Mouse (Mus musculus) thymus, adult 18-20 months (tissue): ENCODE measurements around the gene Fhit.
"Not testable (repeated sequence)": the region's sequence is repeated elsewhere in the genome, so short reads cannot be mapped to it uniquely, and the experiment has no call there.

Experiments used
- DNase-seq, 2 experiments: peaks; one replicate each; pipeline ENCODE4 v3.0.0; 2022; ENCODE audit warnings: mixed read lengths in 2 of 2

The Fhit gene

DNA sequence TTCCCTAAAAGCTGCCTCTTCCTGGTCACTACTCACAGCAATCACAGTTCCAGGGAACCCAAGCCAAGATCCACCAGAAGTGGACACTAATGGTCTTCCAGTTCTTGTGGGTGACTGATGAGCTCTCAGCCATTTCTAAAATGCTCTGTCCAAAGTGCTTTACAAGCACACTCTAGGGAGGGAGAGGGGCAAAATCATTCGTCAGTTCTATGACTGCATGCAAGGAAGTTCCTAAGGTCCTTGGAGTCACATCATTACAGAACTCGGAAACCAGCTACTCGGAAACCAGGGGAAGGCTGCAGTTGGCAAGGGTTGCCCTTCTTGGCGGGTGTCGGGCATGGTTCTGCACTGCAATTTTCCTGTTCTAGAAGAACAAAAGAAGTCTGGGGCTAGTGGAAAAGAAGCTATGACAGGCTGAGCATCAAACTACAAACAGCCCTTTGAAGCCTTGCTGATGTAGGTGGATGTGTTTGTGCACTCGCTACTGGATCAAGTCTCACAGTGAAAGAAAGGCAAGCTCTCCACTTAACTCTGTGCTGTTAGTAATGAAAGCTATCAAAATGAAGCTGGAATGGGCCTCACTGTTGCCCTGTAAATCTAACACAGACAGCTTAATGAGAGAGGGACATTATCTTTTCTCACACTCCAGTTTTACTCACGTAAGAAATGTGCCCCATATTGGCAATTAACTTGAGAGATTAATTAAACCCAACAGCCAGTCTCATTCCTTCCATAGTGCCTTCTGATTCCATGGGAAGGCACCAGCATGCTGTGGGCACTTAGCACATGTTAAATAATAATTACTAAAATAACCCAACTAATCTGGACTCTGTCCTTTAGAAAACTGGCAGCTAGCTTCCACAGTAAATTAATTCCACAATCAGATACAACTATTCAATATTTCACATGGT is 243.7 kb downstream of the Fhit start:
- DNase-seq: no peak

DNA sequence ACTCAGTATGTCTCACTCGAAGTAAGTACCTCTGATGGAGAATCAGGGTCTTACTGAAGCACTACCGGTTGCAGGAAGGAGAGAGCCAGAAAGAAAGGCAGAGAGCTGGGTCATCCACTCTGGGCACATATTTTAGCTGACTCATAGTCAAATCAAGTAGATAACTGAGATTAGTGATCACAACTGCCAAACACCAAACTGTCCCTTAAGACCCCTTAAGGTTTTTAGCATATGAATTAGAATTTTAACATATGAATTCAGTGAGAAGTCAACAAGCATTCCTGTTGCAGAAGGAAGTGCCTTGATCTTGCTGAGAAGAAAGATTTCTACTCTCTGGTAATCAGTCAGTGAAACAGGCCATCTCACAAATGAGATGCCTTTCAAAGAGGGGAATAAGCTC is 253.8 kb downstream of the Fhit start:
- DNase-seq: no peak

DNA sequence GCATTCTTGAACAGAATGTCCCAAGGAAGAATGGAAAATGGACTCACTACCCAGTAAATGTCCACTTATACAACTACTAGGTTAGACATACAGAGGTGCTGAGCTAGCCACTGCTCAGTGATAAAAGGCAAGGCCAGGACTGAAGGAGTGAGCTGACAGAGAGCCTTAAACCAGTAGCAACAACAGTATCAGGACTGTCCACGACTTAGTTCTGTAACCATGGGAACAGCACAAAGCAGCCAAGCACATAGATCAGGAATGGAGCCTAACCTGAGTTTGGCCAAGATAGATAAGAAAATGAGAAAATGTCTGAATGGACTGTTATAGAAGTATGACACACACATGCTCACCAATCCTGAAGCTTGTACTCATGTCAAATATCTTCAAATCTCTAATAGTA is 279.1 kb downstream of the Fhit start:
- no peak for DNase-seq

DNA sequence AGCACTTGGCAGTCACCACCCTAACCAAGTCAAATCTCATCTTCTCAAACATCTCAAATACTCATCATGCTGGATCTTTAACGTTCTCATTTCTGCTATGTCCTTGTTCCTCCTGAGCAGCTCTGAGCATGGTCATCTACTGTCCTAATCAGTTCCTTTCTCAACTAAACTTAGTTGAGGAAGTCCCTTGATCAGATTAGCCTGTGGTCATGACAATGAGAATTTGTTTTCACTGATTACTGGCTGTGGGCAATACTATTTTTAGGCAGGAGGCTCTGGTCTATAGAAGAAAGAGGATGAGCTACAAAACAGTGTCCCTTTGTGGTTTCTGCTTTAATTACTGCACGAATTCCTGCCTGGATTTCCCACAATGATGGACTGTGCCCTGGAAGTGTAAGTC is 281.1 kb downstream of the Fhit start:
- DNase-seq: no peak

- DNase-seq: no peak
These were observed 287.1 kb downstream of the Fhit start for GRCm38 (mm10) chr14:10874595-10875372.

GRCm38 (mm10) chr14:10857606-10858005 is 304.2 kb downstream of the Fhit start:
- no peak for DNase-seq

GRCm38 (mm10) chr14:10851936-10852335 is 309.9 kb downstream of the Fhit start:
- DNase-seq: no peak

DNA sequence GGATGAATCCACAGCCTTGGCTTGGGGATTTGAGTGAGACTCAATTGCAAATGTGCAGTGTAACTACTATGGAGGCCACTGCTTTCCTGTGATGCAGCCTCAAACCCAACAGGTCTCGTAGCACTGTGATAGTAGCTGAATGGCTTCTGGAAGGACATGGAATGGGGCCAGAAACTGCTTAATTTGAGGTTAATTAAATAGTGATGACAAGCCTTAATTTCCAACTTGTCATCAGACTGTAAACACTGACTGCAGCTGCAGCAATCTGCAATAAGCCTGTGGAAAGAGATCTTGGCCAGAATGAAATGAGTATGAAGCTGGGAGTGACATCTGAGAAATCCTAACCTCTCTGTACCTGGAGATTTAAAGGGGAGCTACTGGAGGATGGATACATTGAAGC is 325.8 kb downstream of the Fhit start:
- no peak for DNase-seq

DNA sequence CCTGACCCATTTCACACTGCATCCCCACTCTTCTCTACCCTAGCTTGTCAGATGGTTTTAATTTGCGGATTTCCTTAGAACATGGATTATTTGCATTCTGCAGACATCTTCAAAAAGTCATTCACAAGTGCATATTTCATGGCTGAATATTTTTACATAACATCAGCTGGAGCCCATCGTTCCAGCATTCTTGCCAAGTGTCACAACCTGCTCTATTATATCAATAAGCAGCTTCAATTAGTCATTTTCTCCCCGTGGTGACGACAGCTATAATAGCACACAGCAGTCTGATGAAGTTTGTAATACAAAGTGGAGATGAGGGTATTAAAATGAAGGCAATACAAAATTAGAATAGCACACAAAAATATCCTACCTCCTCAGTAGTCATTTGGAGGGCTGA is 337.0 kb downstream of the Fhit start:
- no peak for DNase-seq

- no peak for DNase-seq
These were observed 348.3 kb downstream of the Fhit start for GRCm38 (mm10) chr14:10813551-10813950.

- no peak for DNase-seq
These were observed 363.2 kb downstream of the Fhit start for GRCm38 (mm10) chr14:10798489-10799180.

DNA sequence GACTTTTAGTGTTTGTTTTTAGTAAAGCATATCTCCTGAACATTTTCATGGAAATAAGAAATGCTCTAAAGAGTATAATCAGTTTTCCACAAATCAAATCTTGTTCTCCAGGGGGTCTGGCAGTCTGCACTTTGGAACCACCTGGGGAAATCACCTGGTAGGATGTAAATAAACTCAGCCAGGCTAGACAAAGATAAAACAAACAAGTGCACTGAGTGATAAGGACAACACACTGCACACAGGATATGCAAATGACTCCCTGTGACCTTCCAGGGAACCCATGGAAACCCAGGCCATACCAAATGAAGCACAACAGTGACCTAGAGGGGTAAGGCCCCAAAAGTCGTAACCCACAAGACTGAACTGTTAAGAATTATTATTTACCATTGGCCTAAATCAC is 364.2 kb downstream of the Fhit start:
- DNase-seq: no peak

GRCm38 (mm10) chr14:10795498-10796075 is 366.2 kb downstream of the Fhit start:
- no peak for DNase-seq

DNA sequence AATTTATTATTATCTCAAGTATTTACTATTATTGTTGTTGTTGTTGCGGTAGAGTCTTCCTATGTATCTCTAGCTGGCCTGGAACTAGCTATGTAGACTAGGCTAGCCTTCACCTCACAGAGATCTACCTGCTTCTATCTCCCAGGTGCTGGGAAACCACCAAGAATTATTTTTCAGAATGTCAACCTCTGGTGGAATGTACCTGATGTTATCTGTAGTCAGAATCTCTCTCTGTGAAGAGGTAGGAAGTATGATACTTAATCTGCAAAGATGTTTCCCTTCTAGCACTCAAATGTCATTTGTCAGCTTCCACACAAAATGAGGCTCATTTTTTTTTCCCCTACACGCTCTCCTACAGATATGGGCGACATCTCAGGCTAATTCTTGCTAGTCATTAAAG is 377.9 kb downstream of the Fhit start:
- DNase-seq: no peak

- DNase-seq: no peak
These were observed 383.1 kb downstream of the Fhit start for GRCm38 (mm10) chr14:10778721-10779120.

DNA sequence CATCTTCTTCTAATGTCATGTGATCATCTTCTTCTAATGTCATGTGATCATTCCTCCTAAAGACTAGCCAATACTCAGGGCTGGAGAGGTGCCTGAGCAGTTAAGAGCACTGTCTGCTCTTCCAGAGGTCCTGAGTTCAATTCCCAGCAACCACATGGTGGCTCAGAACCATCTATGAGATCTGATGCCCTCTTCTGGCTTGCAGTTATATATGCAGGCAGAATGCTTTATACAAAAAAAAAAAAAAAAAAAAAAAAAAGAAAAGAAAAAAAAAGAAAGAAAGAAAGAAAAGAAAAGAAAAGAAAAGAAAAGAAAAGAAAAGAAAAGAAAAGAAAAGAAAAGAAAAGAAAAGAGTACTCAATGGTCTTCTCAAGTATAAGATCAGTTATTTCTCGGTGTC is 407.0 kb downstream of the Fhit start:
- not testable (repeated sequence) for DNase-seq

GRCm38 (mm10) chr14:10738076-10738475 is 423.8 kb downstream of the Fhit start:
- no peak for DNase-seq

GRCm38 (mm10) chr14:10722525-10722924 is 439.3 kb downstream of the Fhit start:
- no peak for DNase-seq

- no peak for DNase-seq
These were observed 448.9 kb downstream of the Fhit start for GRCm38 (mm10) chr14:10712916-10713315.

DNA sequence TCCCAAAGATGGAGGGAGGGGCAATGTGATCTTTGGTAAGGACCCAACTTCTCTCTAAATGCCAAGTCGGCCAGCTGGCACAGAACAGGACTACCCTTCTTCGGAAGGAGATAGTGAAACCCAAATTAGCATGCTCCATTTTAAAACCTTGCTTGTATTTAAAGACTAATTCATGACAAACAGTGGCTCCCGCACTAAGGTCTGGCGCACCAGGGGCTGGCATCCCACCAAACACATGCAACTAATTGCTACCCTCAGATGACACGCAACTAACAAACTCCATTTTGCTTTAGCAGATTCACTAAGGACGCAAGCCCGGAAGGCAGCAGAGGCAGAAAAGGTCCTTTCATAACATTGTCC is 449.3 kb downstream of the Fhit start:
- no peak for DNase-seq

DNA sequence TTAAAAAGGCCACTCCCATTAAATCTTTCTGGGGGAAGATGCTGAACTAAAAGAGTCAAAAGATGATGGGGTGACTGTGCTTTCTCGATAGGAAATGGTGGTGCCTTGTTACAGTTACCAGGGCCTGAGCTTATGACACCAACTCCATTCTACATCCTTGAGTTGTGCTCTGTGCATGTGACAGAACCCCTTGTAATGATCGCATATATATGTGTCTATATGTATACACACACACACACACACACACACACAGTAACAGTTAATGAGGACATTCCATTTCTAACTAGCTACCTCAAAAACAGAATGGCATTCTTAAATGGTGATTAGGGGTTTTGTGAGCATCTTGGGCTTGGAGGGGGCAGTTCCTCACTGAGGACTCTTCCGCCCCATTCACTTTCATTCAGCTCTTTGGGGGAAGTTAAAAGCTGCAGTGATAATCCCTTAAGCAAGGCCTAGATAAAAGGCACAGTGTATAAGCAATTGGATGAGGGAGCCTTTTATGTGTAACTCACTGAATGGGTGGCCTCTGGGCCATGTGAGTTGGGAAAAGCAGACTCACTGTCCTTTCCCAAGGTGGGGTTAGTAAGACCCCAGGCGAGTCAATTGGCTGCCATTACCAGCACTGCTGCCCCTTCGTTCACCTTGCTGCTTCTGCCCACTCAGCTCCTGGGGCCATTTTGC is 449.9 kb downstream of the Fhit start:
- DNase-seq: no peak

GRCm38 (mm10) chr14:10710796-10711311 is 451.0 kb downstream of the Fhit start:
- no peak for DNase-seq
